Comparison of ENCODE assay signal across 18 mouse cellular contexts in genomic region chr4:12491306-12491705, GRCm38 (mm10).
"Had no signal": no experiment of that assay in that cellular context is flagged by ENCODE, and none has a peak within 500 bp of the region (broad histone marks: within the 10 kb centered on the region; RNA-seq: fewer than 3 reads in every experiment).

No protein-coding gene starts in this region.

- DNase-seq: kidney, postnatal 14 days; layer of hippocampus, adult 9-11 months; left cerebral cortex, postnatal 4 days; liver; liver, embryonic 13.5 days; liver, postnatal 0 days; lung, postnatal 14 days; retina, postnatal 1 day; right cerebral cortex, postnatal 4 days; thymus, adult 2 months; thymus, postnatal 25 days had no signal

- H3K4me3 ChIP-seq: kidney, embryonic 15.5 days; liver, embryonic 13.5 days; lung, embryonic 15.5 days; megakaryocyte, embryonic 14.5 days; midbrain, embryonic 12.5 days; neural tube, embryonic 13.5 days; stomach, embryonic 15.5 days had no signal

- H3K4me1 ChIP-seq: kidney, embryonic 15.5 days; liver, embryonic 13.5 days; lung, embryonic 15.5 days; megakaryocyte, embryonic 14.5 days; midbrain, embryonic 12.5 days; stomach, embryonic 15.5 days had no signal

- H3K27ac ChIP-seq: kidney, embryonic 15.5 days; liver, embryonic 13.5 days; lung, embryonic 15.5 days; macrophage; midbrain, embryonic 12.5 days; neural tube, embryonic 13.5 days; stomach, embryonic 15.5 days had no signal

- H3K36me3 ChIP-seq: kidney, embryonic 15.5 days; liver, embryonic 13.5 days; lung, embryonic 15.5 days; midbrain, embryonic 12.5 days; neural tube, embryonic 13.5 days; stomach, embryonic 15.5 days had no signal

- H3K9me3 ChIP-seq: kidney, embryonic 15.5 days; liver, embryonic 13.5 days; lung, embryonic 15.5 days; midbrain, embryonic 12.5 days; neural tube, embryonic 13.5 days; stomach, embryonic 15.5 days had no signal

- H3K27me3 ChIP-seq: kidney, embryonic 15.5 days; liver, embryonic 13.5 days; lung, embryonic 15.5 days; megakaryocyte, embryonic 14.5 days; midbrain, embryonic 12.5 days; neural tube, embryonic 13.5 days; stomach, embryonic 15.5 days had no signal
